Mouse (Mus musculus) lung, embryonic 14.5 days (tissue): ENCODE results near the gene Gm11146. TPM values are rescaled to one million over a fixed set of nuclear protein-coding genes. Genes with fewer than 3 reads are reported as not detected.

Source experiments
- ATAC-seq: fragments of 200-750 bp; cut with Nextera tagmentation; 2 replicates; pipeline ENCODE4 v1.8.0; 2017; ENCODE audit warnings: mild to moderate bottlenecking, moderate TSS enrichment, moderate library complexity; ENCODE audit not compliant: insufficient read depth
- DNase-seq: peaks from one replicate; pipeline ENCODE4 v3.0.0-alpha.2; 2015
- H3K27ac ChIP-seq: fragments of 300-500 bp; sonication (generic); 2 replicates; pipeline ENCODE4 v1.5.1; 2014; ENCODE audit warnings: low read depth, mild to moderate bottlenecking, moderate library complexity
- H3K27me3 ChIP-seq: fragments of 300-500 bp; sonication (generic); 2 replicates; pipeline ENCODE4 v1.6.1; 2014; ENCODE audit warnings: low read length, control low read depth; ENCODE audit not compliant: insufficient read depth
- H3K36me3 ChIP-seq: fragments of 300-500 bp; sonication (generic); 2 replicates; pipeline ENCODE4 v1.6.1; 2014; ENCODE audit warnings: control low read depth; ENCODE audit not compliant: insufficient read depth
- H3K4me1 ChIP-seq: fragments of 300-500 bp; sonication (generic); 2 replicates; pipeline ENCODE4 v1.6.1; 2014; ENCODE audit warnings: antibody characterized with exemption, control low read depth; ENCODE audit not compliant: insufficient read depth
- H3K4me2 ChIP-seq: fragments of 300-500 bp; sonication (generic); 2 replicates; pipeline ENCODE4 v1.6.1; 2014; ENCODE audit warnings: mild to moderate bottlenecking
- H3K4me3 ChIP-seq: fragments of 300-500 bp; sonication (generic); 2 replicates; pipeline ENCODE4 v1.5.1; 2014; ENCODE audit warnings: low read depth, low read length
- H3K9ac ChIP-seq: fragments of 300-500 bp; sonication (generic); 2 replicates; pipeline ENCODE4 v1.6.1; 2014
- H3K9me3 ChIP-seq: fragments of 300-500 bp; sonication (generic); 2 replicates; pipeline ENCODE4 v1.6.1; 2016; ENCODE audit warnings: low read depth, low read length, control low read depth
- CTCF ChIP-seq: IDR thresholded peaks from 2 replicates; pipeline ENCODE4 v1.5.1; 2016; ENCODE audit warnings: antibody characterized with exemption, low read depth
- WGBS: fragments of 180-500 bp; shearing (Covaris S2); extraction: QIAGEN DNeasy Blood & Tissue Kit; methylation state at CpG from one replicate; pipeline ENCODE4 v1.1.7; 2014; 5-methylcytosine and 5-hydroxymethylcytosine counted together
- polyA plus RNA-seq: library from polyadenylated mRNA; unstranded; fragments of >200 nt; fragmentation: Nextera tagmentation; extraction: Ambion mirVana; gene quantifications from 2 replicates; pipeline ENCODE4 v1.2.1, GENCODE M21; 2014

Gene Gm11146
- polyA plus RNA-seq, result not detected in 2 replicates

DNA sequence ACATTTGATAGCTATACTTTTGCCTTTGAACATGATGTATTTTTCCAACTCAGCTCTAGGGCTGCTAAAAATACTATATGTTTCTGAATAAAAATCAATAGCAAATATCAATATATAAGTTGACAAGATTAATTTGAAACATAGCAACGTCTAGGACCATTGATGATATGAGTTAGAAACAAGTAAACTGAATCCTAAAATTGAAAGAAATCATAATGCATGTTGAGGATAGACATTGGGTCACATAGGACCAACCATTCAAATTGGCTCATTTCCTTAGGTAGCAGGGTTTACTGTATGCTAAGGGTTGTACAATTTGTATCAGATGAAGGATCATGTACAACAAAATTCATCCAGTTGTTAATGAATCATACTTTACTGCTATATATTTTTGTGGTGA, at the start of gene Gm11146:
Gene Gm11146 (minus strand): TSS at position 101 of the 400 bp plus-strand sequence.
- H3K9me3 ChIP-seq, result no peaks in the 10 kb centered on the region
- H3K4me1 ChIP-seq, result no peaks in the 10 kb centered on the region
- H3K4me3 ChIP-seq, result no peak within 1 kb of the TSS
- DNase-seq (no peak), ATAC-seq (no peak)
- H3K9ac ChIP-seq, result no peak within 1 kb of the TSS
- 68% methylated on average over 1 of the region's 1 CpGs for WGBS
- TF ChIP-seq CTCF, result no peak
- no peak within 1 kb of the TSS for H3K4me2 ChIP-seq
- no peaks in the 10 kb centered on the region for H3K27me3 ChIP-seq
- H3K36me3 ChIP-seq, result peaks cover 3% of the 10 kb centered on the region; the same call in 1 of the 2 replicates
- H3K27ac ChIP-seq, result no peak within 1 kb of the TSS

DNA sequence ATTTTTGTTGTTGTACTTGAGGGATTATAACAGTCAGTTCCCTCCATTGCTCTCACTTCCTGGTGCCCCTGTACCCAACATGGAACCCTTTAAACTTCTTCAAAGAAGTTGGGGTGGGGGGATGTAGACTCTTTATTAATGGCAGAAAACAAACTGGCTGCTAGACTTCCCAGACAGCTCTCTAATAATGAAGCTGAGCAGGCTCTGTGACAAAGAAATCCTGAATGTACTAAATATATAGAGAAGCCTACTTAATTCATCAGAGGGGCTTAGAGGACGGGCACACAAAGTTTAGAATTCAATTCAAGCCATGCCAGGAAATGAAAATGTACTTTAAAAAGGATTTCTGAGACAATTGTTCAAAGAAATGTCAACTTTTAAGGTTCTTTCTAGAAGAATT, 48.7 kb upstream of the Gm11146 start:
- no peak overlapping the region for H3K27ac ChIP-seq
- no peak overlapping the region for H3K4me2 ChIP-seq
- ATAC-seq (no peak), DNase-seq (no peak)
- no peaks in the 10 kb centered on the region for H3K4me1 ChIP-seq
- H3K9ac ChIP-seq, result no peak overlapping the region
- no peaks in the 10 kb centered on the region for H3K9me3 ChIP-seq
- WGBS, result 69% methylated on average over 1 of the region's 1 CpGs
- H3K36me3 ChIP-seq, result no peaks in the 10 kb centered on the region
- TF ChIP-seq CTCF, result no peak
- no peak overlapping the region for H3K4me3 ChIP-seq
- H3K27me3 ChIP-seq, result no peaks in the 10 kb centered on the region

DNA sequence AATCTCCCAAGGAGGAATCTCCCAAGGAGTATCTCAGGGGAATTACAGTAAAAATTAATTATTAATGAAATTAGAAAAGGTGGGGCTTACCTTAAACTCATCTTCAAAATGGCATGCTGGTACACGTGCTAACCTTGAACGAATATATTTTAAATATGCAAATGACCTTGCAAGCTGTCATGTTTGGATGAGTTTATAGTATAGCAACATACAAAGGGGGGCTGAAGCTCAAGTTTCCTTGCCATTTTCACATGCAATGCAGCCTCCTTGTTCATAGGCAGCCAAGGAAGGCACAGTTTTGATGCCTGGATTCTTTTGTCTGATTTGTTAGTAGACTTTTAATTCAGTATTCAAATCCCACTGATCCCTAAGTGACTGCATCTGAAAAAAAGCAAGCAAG, 47.1 kb upstream of the Gm11146 start:
- H3K9ac ChIP-seq, result no peak overlapping the region
- 72% methylated on average over 2 of the region's 2 CpGs for WGBS
- DNase-seq (no peak), ATAC-seq (no peak)
- H3K36me3 ChIP-seq, result no peaks in the 10 kb centered on the region
- H3K27me3 ChIP-seq, result no peaks in the 10 kb centered on the region
- H3K4me3 ChIP-seq, result no peak overlapping the region
- H3K4me1 ChIP-seq, result no peaks in the 10 kb centered on the region
- no peaks in the 10 kb centered on the region for H3K9me3 ChIP-seq
- no peak overlapping the region for H3K27ac ChIP-seq
- no peak for TF ChIP-seq CTCF
- H3K4me2 ChIP-seq, result no peak overlapping the region

DNA sequence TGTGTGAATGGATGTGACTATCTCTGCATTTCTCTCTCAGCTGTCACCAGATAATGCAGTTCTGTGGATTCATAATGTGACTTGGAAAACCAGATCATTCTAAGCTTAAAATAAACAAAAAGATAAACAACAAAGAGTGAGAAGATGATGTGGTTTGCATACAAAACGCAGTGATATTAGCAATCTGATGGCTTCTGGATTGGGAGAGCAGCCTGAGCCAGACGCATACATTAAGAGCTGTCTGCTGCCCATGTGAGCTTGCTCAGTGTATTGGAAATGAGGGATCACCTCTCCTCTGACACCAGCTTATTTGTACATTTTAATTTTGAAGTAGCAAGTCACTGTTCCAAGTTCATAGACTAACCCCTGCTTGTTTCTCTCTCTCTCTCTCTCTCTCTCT, 46.3 kb upstream of the Gm11146 start:
- Histone ChIP-seq H3K36me3 (no peaks in the 10 kb centered on the region), H3K9me3 (no peaks in the 10 kb centered on the region), H3K27me3 (no peaks in the 10 kb centered on the region), H3K27ac (no peak overlapping the region), H3K9ac (no peak overlapping the region), H3K4me2 (no peak overlapping the region), H3K4me1 (no peaks in the 10 kb centered on the region), H3K4me3 (no peak overlapping the region)
- ATAC-seq (no peak; the same call in 1 of the 2 replicates), DNase-seq (peak; percentile 51)
- WGBS, result 38% methylated on average over 2 of the region's 2 CpGs
- TF ChIP-seq CTCF, result no peak

DNA sequence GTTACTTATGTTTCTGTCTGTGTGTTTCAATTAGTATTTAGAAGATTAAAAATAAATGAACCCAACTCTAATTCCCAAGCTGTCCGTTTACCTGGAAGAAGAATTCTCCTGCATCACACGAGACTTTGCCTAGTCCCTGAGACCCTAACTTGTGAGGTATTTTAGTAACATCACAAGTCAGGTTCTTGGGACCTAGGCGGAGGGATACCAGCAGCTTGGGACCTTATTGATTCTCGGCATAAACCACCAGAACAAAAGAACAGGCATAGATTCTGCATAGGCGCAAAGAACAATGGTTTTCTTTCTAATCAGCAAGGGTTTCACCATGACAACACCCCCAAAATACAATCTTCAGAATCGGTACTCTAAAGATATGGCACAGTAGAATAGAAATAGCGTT, 44.3 kb upstream of the Gm11146 start:
- ATAC-seq, result no peak
- no peak for DNase-seq
- no peak overlapping the region for H3K4me3 ChIP-seq
- no peak overlapping the region for H3K4me2 ChIP-seq
- H3K27ac ChIP-seq, result no peak overlapping the region
- H3K27me3 ChIP-seq, result no peaks in the 10 kb centered on the region
- no peaks in the 10 kb centered on the region for H3K9me3 ChIP-seq
- WGBS, result 79% methylated on average over 7 of the region's 7 CpGs
- no peaks in the 10 kb centered on the region for H3K36me3 ChIP-seq
- H3K9ac ChIP-seq, result no peak overlapping the region
- H3K4me1 ChIP-seq, result no peaks in the 10 kb centered on the region
- TF ChIP-seq CTCF, result no peak

DNA sequence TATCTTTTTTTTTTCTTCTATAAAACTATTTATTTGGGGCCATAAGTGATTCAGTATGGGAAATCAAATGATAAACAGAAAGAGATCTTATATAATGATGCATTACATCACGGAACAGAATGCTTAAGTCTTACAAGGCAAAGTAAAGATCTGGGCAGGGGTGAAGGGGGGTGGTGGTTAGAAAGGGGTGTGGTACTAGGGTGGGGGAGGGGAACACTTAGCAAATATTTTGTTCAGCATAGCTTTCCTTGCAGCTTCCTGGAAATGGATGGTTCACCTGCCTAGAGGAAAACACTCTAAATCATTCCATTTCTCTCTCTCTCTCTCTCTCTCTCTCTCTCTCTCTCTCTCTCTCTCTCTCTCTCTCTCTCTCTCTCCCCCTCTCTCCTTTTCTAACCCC, 43.1 kb upstream of the Gm11146 start:
- DNase-seq, result no peak

DNA sequence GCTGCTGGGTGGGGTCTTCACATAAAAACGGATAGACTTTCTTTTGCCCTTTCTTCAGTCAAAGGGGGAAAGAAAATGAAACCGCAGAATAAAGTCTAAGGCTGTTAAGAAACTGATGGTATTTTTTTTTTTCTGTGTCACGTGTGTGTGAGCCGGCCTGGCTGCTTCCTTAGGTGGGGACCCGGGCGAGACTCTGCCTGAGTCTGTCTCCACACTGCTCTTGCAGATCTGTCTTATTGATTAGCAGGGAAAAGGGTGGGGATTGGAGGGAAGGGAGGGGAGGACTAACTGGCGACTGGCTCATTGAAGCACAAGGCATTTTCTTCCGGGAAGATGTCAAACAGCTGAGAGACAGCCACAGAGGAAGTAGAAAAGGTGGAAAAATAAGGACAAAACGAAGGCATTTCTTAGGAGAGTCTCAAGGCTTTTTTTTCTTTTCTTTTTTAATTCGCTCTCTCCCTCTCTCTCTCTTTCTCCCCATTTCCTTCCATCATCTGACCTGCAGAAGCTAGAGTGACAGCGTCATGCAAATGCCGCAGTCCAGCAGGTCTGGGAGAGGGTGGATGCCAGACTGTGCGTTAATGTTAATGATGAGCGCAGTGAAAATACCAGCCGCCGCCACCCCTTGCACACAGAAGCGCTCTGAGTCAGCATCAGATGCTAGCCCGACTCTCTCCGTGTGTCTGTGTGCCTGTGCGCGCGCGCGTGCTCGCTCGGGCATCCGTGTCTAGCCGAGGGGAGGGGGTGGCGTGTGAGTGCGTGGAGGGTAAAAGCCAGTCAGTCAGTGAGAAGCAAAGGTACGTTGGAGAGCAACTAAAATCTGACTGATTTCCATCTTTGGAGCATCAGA, 42.2 kb upstream of the Gm11146 start:
- 3% methylated on average over 31 of the region's 31 CpGs for WGBS
- Histone ChIP-seq H3K27me3 (no peaks in the 10 kb centered on the region), H3K4me3 (peak overlapping the region; percentile 48), H3K36me3 (no peaks in the 10 kb centered on the region), H3K9me3 (no peaks in the 10 kb centered on the region), H3K9ac (peak overlapping the region; percentile 51), H3K27ac (peak overlapping the region; percentile 16; the same call in 1 of the 2 replicates), H3K4me2 (peak overlapping the region; percentile 78), H3K4me1 (no peaks in the 10 kb centered on the region)
- ATAC-seq (peak; percentile 90), DNase-seq (peak; percentile 72)
- no peak for TF ChIP-seq CTCF

More for the DNA sequence above, 43.1 kb upstream of the Gm11146 start:
- no peak for TF ChIP-seq CTCF
- Histone ChIP-seq H3K4me3 (no peak overlapping the region), H3K4me2 (no peak overlapping the region), H3K4me1 (no peaks in the 10 kb centered on the region), H3K27me3 (no peaks in the 10 kb centered on the region), H3K9me3 (no peaks in the 10 kb centered on the region), H3K9ac (no peak overlapping the region), H3K36me3 (no peaks in the 10 kb centered on the region), H3K27ac (no peak overlapping the region)
- WGBS, result 54% methylated on average over 1 of the region's 1 CpGs
- no peak for ATAC-seq
